Mouse (Mus musculus): ENCODE measurements around the gene Jpt2. TPM values are rescaled to one million over a fixed set of nuclear protein-coding genes. Genes with fewer than 3 reads are reported as not detected.
A peak's percentile ranks its signal among the peaks of the same experiment; 100 is the strongest.

The Jpt2 gene
- total and polyA plus RNA-seq, 3 experiments: 35.5 to 40.9 TPM; not detected in 1

DNA sequence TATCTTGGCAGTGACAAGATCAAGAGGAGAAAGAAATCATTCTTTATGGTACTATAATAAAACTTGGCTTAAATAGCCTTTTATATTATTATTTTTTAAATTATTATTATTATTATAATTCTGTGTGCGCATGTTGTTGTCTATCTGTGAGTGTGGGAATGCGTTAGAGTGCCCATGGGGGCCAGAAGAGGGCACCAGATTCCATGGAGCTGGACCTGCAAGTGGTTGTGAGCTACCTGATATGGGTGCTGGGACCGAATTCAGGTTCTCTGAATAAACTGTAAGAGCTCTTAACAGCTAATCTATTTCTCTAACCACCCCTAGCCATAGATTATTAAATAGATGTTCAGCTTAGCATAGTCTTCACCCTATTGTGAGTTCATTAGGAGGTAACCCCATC is 44.6 kb upstream of the Jpt2 start:
- Histone ChIP-seq H3K4me1 (ENCODE audit: control insufficient read depth in 1 of 2, insufficient read depth in 2 of 2, low read length in 2 of 2) (no peaks in the 10 kb centered on the region), H3K27me3 (ENCODE audit: control insufficient read depth in 1 of 2, insufficient read depth in 2 of 2, low read length in 2 of 2) (no peaks in the 10 kb centered on the region), H3K9me3 (replicated peaks; ENCODE audit: insufficient read depth, low read length) (no peaks in the 10 kb centered on the region), H3K27ac (ENCODE audit: control insufficient read depth, low read depth, low read length) (no peak overlapping the region), H3K9ac (ENCODE audit: control insufficient read depth, low read depth, low read length, poor library complexity, severe bottlenecking) (no peak overlapping the region), H3K36me3 (ENCODE audit: control insufficient read depth in 1 of 2, insufficient read depth in 2 of 2, low read length in 2 of 2) (no peaks in the 10 kb centered on the region; a peak in 1 of 4 replicates), H3K4me3 (ENCODE audit: control insufficient read depth in 1 of 2, insufficient read depth in 1 of 2, low read depth in 2 of 2, low read length in 2 of 2) (no peak overlapping the region), H3K79me2 (ENCODE audit: control insufficient read depth, insufficient read depth, low read length, poor library complexity) (no peaks in the 10 kb centered on the region; the same call in 1 of the 2 replicates)
- DNase-seq (ENCODE audit: low read depth, low spot score): peak; percentile 5
- TF ChIP-seq TBP (IDR thresholded peaks at IDR 0.05; ENCODE audit: low read depth, low read length): no peak
- TF ChIP-seq NRF1 (IDR thresholded peaks at IDR 0.05; ENCODE audit: insufficient read depth, low read depth, low read length, poor library complexity, severe bottlenecking): no peak
- TF ChIP-seq POLR2AphosphoS2 (IDR thresholded peaks at IDR 0.05; ENCODE audit: low read length): no peak
- no peak for TF ChIP-seq KAT2A (conservative IDR thresholded peaks at IDR 0.05; ENCODE audit: low read depth, low read length)
- no peak for TF ChIP-seq GABPA (IDR thresholded peaks at IDR 0.05; ENCODE audit: low read depth, low read length)
- TF ChIP-seq SMC3 (IDR thresholded peaks at IDR 0.05; ENCODE audit: low read depth, low read length): no peak
- TF ChIP-seq ZKSCAN1 (IDR thresholded peaks at IDR 0.05; ENCODE audit: low read depth, low read length): no peak
- TF ChIP-seq USF2 (IDR thresholded peaks at IDR 0.05; ENCODE audit: borderline replicate concordance in 1 of 2, insufficient read depth in 1 of 2, low read depth in 1 of 2, low read length in 2 of 2): no peak
- no peak for TF ChIP-seq EP300 (IDR thresholded peaks at IDR 0.05; ENCODE audit: low read depth in 1 of 2, low read length in 2 of 2)
- no peak for TF ChIP-seq UBTF (IDR thresholded peaks at IDR 0.05; ENCODE audit: borderline replicate concordance, insufficient read depth, low read depth, low read length)

DNA sequence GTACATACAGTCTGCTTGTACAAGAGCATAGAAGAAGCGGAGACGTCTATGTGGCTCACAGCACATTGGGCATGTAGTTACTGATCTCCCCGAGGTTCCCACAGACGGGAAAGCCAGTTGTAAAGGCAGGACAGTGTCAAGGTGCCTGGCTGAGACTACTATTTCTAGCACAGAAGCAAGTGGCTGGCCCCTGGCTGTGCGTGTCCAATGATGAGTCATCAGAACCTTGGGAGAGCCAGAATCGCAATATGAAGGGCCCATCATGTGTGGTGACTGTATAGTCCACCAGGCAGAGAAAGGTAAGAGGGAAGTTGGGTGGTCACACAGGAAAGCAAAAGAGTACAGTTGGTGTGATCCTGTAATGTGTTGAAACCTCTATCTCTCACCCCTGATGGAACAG is 34.2 kb upstream of the Jpt2 start:
- Histone ChIP-seq H3K9ac (ENCODE audit: control insufficient read depth, low read depth, low read length, poor library complexity, severe bottlenecking) (no peak overlapping the region), H3K4me3 (ENCODE audit: control insufficient read depth in 1 of 2, insufficient read depth in 1 of 2, low read depth in 2 of 2, low read length in 2 of 2) (no peak overlapping the region), H3K27ac (ENCODE audit: control insufficient read depth, low read depth, low read length) (no peak overlapping the region), H3K9me3 (replicated peaks; ENCODE audit: insufficient read depth, low read length) (no peaks in the 10 kb centered on the region), H3K36me3 (ENCODE audit: control insufficient read depth in 1 of 2, insufficient read depth in 2 of 2, low read length in 2 of 2) (no peaks in the 10 kb centered on the region; a peak in 1 of 4 replicates), H3K79me2 (ENCODE audit: control insufficient read depth, insufficient read depth, low read length, poor library complexity) (no peaks in the 10 kb centered on the region), H3K4me1 (ENCODE audit: control insufficient read depth in 1 of 2, insufficient read depth in 2 of 2, low read length in 2 of 2) (no peaks in the 10 kb centered on the region), H3K27me3 (ENCODE audit: control insufficient read depth in 1 of 2, insufficient read depth in 2 of 2, low read length in 2 of 2) (no peaks in the 10 kb centered on the region)
- no peak for DNase-seq (ENCODE audit: low read depth, low spot score)
- TF ChIP-seq NELFE (IDR thresholded peaks at IDR 0.05; ENCODE audit: low read depth, low read length): no peak
- no peak for TF ChIP-seq POLR2A (IDR thresholded peaks at IDR 0.05; ENCODE audit: control insufficient read depth in 1 of 2, insufficient read depth in 1 of 2, low read depth in 1 of 2, low read length in 2 of 2, poor library complexity in 1 of 2)
- no peak for TF ChIP-seq CHD1 (IDR thresholded peaks at IDR 0.05; ENCODE audit: low read depth, low read length)
- no peak for TF ChIP-seq BHLHE40 (IDR thresholded peaks at IDR 0.05; ENCODE audit: borderline replicate concordance, low read depth, low read length)
- TF ChIP-seq MEF2A (IDR thresholded peaks at IDR 0.05; ENCODE audit: extremely low read depth, insufficient replicate concordance, low read depth, low read length, poor library complexity, severe bottlenecking): no peak
- TF ChIP-seq GABPA (IDR thresholded peaks at IDR 0.05; ENCODE audit: low read depth, low read length): no peak
- TF ChIP-seq ELF1 (IDR thresholded peaks at IDR 0.05; ENCODE audit: low read depth, low read length): no peak
- no peak for TF ChIP-seq E2F4 (IDR thresholded peaks at IDR 0.05; ENCODE audit: borderline replicate concordance, low read depth, low read length)
- no peak for TF ChIP-seq MAZ (IDR thresholded peaks at IDR 0.05; ENCODE audit: low read depth, low read length)
- TF ChIP-seq NRF1 (IDR thresholded peaks at IDR 0.05; ENCODE audit: insufficient read depth, low read depth, low read length, poor library complexity, severe bottlenecking): no peak
- TF ChIP-seq TCF12 (IDR thresholded peaks at IDR 0.05; ENCODE audit: low read depth, low read length): no peak
